Mouse (Mus musculus): ENCODE results near the gene Cacna1e.

The Cacna1e gene

DNA sequence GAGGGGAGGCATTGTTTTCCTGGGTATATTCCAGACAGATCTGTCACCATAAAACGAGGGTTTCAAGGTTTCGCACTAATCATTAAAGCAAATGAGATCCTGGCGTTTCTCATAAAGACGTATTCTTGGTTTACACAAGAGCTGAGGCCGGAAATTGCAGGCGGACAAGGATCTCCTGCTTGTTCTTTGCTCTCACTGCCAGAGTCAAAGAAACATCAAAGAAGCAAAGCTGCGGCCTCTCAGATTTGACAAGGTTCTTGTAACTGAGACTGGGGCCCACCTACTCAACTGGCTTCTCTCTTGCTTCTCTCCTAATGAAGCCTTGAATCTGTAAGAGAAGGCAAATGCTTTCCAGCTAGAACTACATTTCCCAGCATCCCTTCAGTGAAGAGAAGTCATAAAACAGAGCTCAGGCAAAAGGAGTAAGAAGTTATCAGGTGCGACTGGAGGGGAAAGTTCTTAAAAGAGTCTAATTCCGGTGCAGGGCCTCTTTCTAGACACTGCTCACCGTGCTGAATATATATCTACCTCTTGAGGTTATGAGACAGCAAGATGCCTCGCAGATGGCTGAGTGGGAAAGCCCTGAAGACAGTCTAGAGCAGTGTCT lies 104.3 kb downstream of the Cacna1e start:
- no peak for DNase-seq

GRCm38 (mm10) chr1:154776344-154776743 lies 108.0 kb downstream of the Cacna1e start:
- no peak for DNase-seq

DNA sequence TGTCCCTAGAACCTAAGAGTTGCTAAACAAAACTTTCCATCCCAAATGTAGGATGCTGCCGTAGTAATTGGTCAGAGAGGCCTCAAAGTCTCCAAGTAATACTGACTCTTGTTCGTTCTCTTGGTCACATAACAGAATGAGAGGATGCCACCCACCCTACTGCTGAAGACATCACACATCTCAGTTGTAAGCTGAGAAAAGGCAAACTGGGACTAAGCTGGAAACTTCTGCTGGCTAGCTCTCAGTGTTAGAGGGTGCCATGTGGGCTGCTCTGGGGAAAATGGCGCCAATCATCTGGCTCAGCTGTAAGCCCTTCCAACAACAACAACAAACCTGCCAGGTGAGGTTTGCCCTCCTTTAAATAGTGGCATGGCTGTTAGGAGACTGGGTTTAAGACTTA lies 109.8 kb downstream of the Cacna1e start:
- DNase-seq = no peak

GRCm38 (mm10) chr1:154771111-154771510 lies 113.2 kb downstream of the Cacna1e start:
- DNase-seq = no peak

DNA sequence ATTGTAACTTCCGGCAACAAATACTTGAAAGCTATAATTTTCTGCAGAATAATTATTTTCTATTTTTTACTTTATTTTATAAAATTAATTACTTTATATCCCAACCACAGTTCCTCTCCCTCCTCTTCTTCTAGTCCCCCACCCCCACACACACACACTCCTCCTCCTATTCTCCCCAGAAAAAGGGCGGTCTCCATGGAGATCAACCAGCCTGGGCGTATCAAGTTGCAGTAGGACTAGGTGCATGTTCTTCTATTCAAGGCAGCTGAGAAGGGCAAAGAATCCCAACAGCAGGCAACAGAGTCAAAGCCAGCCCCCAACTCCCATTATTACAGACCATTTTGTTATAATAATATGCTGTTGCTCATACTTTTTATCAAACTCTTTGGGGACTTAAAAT lies 113.8 kb downstream of the Cacna1e start:
- no peak for DNase-seq

DNA sequence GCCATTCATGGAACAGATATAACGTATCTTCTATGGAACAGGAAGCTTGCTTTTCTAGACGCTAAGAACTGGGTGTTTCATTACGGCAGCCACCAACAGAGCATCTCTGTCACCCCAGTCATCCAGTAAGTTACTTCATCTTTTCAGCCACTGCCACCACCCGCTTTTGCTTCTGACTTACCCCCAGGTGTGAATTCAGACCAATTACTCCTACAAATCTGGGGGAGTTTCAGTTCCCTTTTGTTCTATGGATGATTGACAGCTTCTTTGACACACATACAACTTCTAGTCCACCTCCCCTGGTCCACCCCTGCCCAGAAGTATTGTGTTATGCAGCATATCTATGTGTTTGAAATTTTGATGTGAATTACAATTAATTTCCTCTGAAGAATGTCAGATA lies 121.2 kb downstream of the Cacna1e start:
- no peak for DNase-seq

GRCm38 (mm10) chr1:154752081-154752480 lies 132.2 kb downstream of the Cacna1e start:
- no peak for DNase-seq

- no peak for DNase-seq
These were observed 135.8 kb downstream of the Cacna1e start for GRCm38 (mm10) chr1:154748531-154748930.

GRCm38 (mm10) chr1:154745241-154745640 lies 139.1 kb downstream of the Cacna1e start:
- DNase-seq = no peak

- no peak for DNase-seq
These were observed 153.8 kb downstream of the Cacna1e start for GRCm38 (mm10) chr1:154730411-154730961.

- peak; percentile 68 for DNase-seq
These were observed 154.9 kb downstream of the Cacna1e start for GRCm38 (mm10) chr1:154729269-154729980.

DNA sequence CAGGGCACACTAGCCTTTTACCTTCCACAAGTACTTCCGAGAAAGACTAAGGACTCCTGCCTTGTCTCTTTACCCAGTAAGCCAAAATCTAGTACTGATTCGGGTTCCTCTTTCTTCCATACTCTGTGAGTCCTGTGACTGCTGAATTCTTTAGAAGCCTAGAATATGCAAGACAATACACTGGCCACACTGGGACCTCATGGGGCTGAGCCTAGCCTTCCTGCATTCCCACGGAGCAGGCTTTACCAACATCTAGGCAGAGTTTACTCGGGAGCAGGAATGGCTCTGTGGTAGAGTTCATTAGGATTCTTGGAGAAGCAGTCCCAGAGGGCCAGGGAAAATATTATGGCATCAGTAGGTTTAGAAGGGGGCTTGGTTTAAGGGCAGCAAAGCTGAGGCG lies 155.6 kb downstream of the Cacna1e start:
- DNase-seq = no peak

DNA sequence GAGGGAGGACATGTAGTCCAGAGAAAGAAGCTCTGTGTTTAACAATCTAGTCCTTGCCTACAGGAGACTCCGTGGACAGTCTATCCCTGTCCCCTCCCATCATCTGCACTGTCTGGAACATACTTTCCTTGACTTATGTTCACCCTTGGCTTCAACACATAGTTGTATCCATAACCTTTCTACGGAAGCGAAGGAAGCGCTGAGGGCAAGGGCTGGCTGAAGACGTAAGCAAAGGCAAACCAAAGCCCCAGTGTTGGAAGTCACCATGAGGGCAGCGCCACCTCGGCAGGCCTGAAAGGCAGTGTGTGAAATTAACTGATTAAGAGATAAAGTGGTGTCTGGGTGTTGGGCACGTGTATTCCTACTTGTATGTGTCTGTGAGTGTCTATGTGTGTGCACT lies 156.6 kb downstream of the Cacna1e start:
- no peak for DNase-seq

DNA sequence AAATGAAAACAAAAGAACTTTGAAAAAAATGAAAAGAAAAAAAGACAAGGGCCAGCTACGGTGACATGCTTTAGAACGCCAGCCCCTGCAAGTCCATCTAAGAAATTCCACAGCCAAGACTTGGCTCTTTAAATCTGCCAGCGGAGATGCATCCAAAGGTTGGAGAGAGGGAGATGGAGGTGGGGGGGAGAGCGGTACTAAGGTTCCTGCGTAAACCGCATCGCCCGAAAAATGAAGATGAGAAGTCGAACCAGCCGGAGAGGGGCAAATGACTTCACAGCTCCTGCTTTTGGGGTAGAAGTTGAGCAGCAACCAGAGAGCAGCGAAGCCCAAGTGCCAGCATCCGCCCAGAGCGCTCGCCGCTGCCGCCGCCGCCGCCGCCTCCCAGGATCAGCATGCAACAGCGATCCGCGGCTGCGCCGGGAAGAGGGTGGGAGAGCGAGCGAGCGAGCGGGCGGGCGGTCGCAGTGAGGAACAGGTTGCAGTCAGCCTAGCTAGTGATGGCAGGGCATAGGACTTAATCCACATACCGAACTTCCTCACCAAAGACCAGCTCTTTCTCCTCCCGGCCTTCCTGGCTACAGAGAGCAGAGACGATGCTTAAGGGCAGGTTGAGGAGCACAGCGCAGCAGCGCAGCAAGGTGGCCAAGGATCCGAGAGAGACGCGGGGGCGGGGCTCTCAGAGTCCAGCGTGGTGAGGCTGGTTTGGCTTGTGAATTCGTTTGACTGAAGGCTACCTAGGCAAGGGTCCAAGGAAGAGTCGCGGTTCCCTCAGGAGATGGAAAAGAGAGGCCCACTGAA lies 157.7 kb downstream of the Cacna1e start:
- DNase-seq = peak; percentile 14

DNA sequence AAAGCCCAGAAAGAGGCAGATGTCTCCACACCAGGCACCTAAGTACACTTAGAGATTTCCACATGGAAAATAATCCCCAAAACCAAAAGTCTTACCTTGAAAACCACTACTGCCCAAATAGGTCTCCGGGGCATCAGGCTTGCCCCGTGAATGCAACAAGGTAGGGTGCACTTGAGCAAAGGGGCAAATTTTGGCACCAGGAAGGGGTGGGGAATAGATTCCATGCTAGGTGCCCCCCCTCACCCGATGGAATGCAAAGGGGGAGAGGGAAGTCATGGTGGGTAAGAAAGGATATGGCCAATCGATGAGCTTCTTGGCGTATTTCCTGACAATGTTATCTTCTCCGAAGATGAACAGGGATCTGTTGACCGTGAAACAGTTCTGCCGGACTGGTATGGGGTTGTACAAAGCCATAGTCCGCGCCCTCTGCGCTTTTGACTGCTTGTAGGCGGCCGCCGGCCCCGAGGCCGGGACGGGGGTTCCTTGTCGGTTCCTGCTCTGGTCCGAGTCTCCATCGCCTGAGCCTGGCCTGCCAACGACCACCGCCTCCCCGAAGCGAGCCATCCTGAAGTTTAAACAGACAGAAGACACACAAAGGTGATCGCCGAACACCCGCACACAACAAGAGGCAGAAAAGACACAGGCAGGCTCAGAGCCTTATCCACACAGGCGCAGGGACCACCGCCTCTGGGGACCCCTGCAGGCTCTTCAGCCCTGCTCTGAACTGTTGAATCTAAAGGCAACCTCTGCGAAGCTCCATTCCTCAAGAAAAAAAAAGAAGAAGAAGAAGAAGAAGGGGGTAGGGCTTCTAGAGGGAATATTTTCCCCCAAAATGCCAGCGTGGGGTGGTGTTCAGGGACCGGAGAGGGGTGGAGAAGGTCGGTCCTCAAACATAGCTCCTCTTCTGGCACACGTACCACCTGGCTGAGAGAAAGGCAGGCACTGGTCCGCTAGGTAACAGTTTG lies 158.7 kb downstream of the Cacna1e start:
- DNase-seq = no peak

- DNase-seq = no peak
These were observed 160.6 kb downstream of the Cacna1e start for GRCm38 (mm10) chr1:154723537-154724286.

DNA sequence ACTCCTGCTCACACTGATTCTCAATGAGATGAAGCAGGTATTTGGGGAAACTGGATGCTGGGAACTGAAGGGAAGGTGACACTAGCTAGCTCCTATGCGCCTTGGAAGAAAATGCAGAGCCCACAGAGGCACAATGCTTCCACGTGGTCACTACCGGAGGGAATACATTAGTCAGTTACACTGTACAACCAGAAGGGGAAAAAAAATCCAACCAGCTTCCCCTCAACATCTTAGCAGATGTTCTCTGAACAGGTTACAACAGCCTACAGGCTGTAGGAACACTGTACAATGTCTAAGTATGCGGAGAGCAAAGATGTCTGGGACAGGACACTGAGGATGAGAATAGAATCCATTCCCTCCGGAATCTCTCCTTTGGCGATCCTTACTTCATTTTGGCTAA lies 161.2 kb downstream of the Cacna1e start:
- no peak for DNase-seq

GRCm38 (mm10) chr1:154715596-154715995 lies 168.7 kb downstream of the Cacna1e start:
- no peak for DNase-seq

GRCm38 (mm10) chr1:154712747-154713146 lies 171.6 kb downstream of the Cacna1e start:
- peak; percentile 53 for DNase-seq

- DNase-seq = no peak
These were observed 176.6 kb downstream of the Cacna1e start for GRCm38 (mm10) chr1:154707584-154708290.

DNA sequence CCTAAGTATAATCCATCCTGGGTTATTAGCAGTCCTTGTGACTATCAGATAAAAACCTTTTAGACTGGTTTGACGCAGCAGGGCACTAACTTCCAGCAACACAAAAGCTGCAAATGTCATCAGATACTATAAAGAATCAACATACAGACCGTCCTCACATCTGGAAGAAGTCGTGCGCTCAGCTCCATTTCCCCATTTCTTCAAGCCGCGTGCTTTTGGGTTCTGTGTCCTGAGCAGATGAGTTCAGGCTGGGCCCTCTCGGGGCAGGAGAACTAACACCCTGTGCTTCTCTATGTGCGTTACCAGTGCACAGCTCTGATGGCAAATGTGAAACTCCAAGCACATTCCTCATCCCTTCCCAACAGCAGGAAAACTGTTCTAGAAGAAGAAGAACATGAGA lies 177.3 kb downstream of the Cacna1e start:
- no peak for DNase-seq

Data from liver (tissue).